Mouse (Mus musculus) cerebellum, adult 8-10 months (tissue): ENCODE measurements around the gene Zfp771.

Experiments
- DNase-seq: peaks from one replicate; pipeline ENCODE4 v3.0.0; 2022

Gene Zfp771

GRCm38 (mm10) chr7:127290142-127290541 lies 46.1 kb downstream of the Zfp771 start:
- no peak for DNase-seq

DNA sequence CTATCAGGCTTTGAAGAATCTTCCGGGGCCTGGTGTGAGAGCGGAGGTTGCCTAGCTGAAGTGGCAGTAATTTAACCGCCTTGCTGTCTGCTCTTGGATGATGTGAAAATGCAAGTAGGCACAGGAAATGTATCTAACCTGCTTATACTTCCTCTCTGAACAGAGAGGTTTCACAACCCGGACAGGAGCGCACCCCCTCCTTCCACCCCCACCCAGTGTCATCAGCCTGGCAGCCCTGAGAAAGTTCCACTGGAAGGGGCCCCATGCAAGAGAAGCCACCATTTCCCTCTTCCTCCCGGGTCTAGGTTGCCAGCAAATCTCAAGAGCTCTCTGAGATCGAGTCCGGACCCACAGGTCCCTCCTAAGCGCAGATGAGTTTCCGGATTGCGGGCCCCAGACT lies 52.0 kb downstream of the Zfp771 start, which contains the start of gene Itgal:
TSS of gene Itgal (plus strand) at position 163 of the 400 bp plus-strand sequence.
- no peak for DNase-seq

- no peak for DNase-seq
These were observed 52.9 kb downstream of the Zfp771 start for GRCm38 (mm10) chr7:127296786-127297555.

- DNase-seq, result no peak
These were observed 53.6 kb downstream of the Zfp771 start for GRCm38 (mm10) chr7:127297586-127298193.
